Mouse (Mus musculus) left cerebral cortex, adult 9 months (tissue): Measurements from ENCODE around the gene Dnajb4.
A peak's percentile ranks its signal among the peaks of the same experiment; 100 is the strongest.
"Not testable (repeated sequence)": the region's sequence is repeated elsewhere in the genome, so short reads cannot be mapped to it uniquely, and the experiment has no call there.

Source experiments
- DNase-seq, 2 experiments: peaks; one replicate each; pipeline ENCODE4 v3.0.0; 2022; ENCODE audit warnings: low spot score in 2 of 2

The Dnajb4 gene

GRCm38 (mm10) chr3:152147085-152147831 lies 62.8 kb downstream of the Dnajb4 start:
- peak in 1 of 2 experiments; percentile 34 for DNase-seq

DNA sequence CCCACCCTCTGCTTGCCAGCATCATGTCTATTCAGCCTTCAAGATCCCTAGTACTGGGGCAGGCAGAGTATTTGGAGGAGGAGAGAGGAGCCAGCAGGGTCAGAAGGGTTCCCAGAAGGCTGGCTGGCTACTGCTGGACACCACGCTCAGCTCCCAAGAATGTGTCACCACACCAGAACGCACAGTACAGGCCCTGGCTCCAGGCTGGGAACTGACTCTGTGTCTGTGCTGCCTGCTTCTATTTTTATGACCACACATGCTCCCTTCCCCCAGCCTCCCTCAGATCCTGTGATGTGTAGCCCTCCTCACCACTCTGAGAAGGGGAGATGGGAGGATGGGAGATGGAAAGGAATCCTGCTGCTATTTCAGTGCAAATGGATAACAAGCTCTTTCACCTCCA lies 64.9 kb downstream of the Dnajb4 start:
- peak in 1 of 2 experiments; percentile 39 for DNase-seq

- DNase-seq: no peak
Measured at GRCm38 (mm10) chr3:152142989-152143695, 67.0 kb downstream of the Dnajb4 start.

DNA sequence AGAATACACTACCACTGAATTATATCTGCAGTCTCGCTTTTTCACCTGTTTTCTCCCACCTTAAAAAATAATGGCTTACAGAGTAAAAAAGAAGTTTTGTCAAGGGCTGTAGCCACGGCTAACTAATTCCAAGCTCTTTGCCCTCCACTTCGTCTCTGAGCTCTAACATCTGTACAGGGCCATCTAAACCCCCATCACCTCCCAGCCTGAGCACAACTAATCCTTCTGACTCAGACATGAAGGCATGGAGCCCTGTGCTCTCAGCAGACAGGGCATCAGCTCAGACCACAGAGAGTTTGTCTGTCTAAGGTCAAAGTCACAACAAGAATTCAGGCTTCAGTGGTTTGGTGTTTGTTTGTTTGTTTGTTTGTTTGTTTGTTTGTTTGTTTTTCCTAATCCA lies 68.0 kb downstream of the Dnajb4 start:
- no peak for DNase-seq

DNA sequence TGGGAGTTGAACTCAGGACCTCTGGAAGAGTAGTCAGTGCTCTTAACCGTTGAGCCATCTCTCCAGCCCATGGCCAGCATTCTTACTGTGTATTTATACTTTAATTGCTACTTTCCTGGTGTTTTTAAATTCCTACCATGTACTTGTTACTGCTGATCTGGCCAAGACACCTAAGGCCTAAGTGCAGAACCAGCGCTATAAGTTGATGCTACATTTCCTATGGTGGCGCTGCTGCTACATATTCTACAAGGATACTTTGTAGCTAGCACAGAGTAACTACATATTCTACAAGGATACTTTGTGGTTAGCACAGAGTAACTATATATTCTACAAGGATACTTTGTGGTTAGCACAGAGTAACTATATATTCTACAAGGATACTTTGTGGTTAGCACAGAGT lies 70.8 kb downstream of the Dnajb4 start:
- not testable (repeated sequence) for DNase-seq

DNA sequence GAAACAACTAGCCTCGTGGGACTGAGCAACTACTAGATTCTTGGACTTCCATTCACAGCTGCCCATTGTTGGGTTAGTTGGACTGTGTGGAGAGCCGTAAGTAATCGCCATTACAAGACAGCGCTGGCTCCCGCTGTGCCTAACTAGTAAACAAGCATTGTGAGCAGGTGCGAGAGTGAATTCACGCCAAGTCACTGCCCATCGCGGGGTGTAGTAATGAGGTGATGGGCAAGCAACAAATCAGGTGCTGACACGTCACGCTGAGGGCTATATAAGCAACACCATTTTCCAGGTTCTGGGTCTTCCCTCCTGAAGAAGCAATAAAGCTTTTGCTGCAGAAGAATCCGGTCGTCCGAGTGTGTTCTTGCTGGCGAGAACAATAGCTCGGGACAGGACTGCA lies 74.0 kb downstream of the Dnajb4 start:
- not testable (repeated sequence) for DNase-seq

DNA sequence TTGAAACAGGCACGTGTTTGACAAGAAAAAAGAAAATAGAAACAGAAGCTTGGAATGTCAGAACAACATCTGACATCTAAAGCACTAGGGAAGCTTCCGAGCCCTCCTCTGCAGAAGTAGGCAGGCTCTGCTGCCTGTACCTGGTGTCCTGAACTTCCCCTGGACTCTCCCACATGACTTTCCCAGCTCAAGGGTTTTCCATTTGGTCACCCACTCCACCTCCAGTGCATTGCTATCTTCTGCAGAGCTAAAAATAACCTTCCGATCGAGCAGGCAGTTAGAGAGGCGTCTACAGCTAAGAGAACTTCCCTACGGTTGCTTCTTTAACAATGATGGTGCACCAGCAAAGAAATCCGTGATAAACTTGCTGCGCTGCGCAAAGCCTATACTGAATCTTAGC lies 76.5 kb downstream of the Dnajb4 start:
- no peak for DNase-seq

DNA sequence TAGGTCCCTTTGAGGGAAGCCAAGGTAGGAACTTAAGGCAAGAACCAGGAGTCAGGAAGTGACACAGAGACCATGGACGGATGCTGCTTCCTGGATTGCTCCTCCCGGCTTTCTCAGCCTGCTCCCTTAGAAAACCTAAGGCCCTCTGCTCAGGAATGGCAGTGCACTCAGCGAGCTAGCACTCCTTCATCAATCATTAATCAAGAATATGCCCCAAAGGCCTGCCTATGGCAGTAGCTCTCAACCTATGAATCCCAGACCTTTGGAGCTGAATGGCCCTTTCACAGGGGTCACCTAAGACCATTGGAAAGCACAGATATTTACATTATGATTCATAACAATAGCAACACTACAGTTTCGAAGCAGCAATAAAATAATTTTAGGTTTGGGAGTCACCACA lies 79.1 kb downstream of the Dnajb4 start:
- no peak for DNase-seq

- not testable (repeated sequence) for DNase-seq
Measured at GRCm38 (mm10) chr3:152129426-152129825, 80.7 kb downstream of the Dnajb4 start.

GRCm38 (mm10) chr3:152128631-152129030 lies 81.5 kb downstream of the Dnajb4 start:
- DNase-seq: no peak
